Mouse (Mus musculus) brain, embryonic 14.5 days (tissue): ENCODE measurements at regions not wholly inside any gene's neighbourhood (a gene's known extent, or its start where the extent isn't known, plus 50 kb on each side); places are given as distances from the start of the nearest gene placed in this dataset.

ENCODE experiments used
- CTCF ChIP-seq: fragments of 200-500 bp; IDR thresholded peaks from 2 replicates; pipeline ENCODE4 v1.5.1; 2012; ENCODE audit warnings: inconsistent platforms, mild to moderate bottlenecking, moderate library complexity, borderline replicate concordance; ENCODE audit not compliant: insufficient read depth, insufficient read length; ENCODE audit errors: extremely low read depth
- POLR2A ChIP-seq: fragments of 200-500 bp; IDR thresholded peaks from 2 replicates; pipeline ENCODE4 v1.6.1; 2012; ENCODE audit warnings: mild to moderate bottlenecking, inconsistent platforms, borderline replicate concordance; ENCODE audit not compliant: poor library complexity, insufficient read depth, insufficient read length, severe bottlenecking; ENCODE audit errors: extremely low read depth

DNA sequence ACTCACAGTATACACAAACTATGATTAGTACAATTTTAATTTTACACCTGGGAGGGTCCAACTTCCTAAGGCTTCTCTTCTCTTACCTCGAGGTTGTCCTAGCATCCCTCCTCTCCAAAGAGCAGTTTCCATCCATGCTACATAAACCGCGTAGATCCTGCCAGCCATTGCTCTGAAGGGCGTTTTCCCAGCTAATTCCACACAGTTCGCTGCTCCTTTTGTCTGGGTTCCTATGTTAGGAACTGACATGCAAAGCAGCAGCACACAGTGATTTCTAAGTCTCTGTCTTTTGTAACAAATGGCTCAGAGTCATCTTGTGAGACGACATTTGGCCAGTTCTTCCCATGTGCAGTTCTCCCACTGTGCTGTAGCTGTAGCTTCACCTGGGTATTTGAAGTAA lies 80.7 kb upstream of the Hhip start:
- TF ChIP-seq CTCF, result no peak
- no peak for TF ChIP-seq POLR2A
